Mouse (Mus musculus): ENCODE results near the gene Sec61a2. TPM values are rescaled to one million over a fixed set of nuclear protein-coding genes. Genes with fewer than 3 reads are reported as not detected.

Sec61a2 gene
- 16.1 and 24.0 TPM in 2 replicates for total RNA-seq (2017)

DNA sequence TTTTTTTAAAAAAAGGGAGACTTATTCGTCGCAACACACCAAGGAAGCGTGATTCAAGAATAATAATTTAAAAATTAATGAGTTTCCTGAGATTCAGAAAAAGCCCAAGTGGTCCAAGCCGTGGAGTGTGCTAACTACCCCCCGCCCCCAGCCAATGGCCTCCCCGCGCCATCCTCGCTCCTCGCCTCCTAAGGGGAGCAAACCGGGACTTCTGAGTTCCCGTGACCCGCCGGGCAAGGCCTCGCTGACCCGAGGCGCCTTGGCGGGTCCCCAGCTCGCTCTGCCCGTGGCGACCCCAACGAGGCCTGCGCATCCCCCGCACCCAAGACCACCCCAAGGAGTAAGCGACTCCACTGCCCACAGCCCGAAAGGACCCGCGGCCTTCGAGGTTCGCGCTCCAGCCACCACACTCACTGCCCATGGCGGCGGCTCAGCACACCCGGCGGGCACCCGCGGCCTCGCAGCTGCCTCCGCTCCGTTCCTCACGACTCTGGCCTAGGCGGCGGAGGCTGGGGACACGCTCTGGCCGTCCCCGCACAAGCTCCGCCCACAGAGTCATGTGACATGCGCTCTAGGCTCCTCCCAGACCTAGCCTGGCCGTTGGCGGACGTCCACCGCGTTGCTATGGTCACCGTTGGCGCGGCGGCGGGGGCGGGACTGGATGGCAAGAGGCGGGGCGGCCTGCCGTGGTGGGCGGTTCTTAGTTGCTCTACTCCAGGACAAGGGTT lies at the start of gene Sec61a2:
Gene Sec61a2, minus strand, starts transcription at position 590 of the 728 bp plus-strand sequence.
- peak; percentile 95 for ATAC-seq (replicated peaks; ENCODE audit: low read depth, poor library complexity, severe bottlenecking)

DNA sequence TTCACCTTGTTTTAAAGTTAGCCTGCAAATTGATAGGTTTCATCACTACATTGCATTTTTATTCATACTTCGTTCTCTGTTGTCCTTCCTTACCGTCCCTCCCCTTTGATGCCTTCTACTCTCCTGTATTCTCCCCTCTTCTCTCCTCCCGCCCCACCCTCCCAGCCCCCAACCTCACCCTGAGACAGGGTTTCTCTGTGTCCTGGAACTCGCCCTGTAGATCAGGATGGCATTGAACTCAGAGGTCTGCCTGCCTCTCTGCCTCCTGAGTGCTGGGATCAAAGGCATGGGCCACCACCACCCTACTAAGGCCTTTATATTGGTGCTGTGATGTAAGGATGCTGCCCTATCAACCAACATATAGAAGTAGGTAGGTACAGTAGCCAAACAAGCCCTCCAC lies 47.8 kb upstream of the Sec61a2 start:
- ATAC-seq (replicated peaks; ENCODE audit: low read depth, poor library complexity, severe bottlenecking), result no peak

DNA sequence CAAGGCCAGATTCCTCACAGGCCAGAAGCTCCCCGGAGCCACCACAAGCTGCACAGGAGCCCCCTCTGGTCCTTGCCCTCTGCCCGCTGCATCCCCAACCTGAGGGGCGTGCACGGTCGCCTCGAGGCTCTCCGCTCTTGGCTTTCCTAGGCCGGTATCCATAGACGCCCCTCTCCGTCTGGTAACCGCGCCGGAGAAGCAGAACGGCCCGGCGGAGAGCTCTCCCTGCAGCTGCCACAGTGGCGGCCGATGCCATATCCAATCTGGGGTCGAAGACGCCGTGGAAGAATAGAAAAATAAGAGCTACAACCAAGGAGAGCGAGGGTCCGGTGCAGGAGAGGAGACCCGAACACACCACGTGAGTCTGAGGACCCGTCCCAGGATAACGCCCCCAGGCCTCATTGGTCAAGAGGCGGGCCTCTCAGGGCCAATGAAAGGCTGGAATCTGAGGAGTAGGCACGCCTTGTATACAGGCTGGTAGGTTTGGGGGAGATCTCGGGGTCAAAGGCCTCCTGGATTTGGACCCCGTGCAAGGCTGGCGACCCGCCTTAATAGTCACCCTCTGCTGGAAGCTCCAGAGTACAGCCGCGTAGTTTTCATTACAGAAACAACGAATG lies 47.3 kb upstream of the Sec61a2 start, which contains the start of gene Dhtkd1:
Gene Dhtkd1, minus strand, starts transcription at position 377 of the 617 bp plus-strand sequence.
- ATAC-seq (replicated peaks; ENCODE audit: low read depth, poor library complexity, severe bottlenecking), result peak; percentile 94

DNA sequence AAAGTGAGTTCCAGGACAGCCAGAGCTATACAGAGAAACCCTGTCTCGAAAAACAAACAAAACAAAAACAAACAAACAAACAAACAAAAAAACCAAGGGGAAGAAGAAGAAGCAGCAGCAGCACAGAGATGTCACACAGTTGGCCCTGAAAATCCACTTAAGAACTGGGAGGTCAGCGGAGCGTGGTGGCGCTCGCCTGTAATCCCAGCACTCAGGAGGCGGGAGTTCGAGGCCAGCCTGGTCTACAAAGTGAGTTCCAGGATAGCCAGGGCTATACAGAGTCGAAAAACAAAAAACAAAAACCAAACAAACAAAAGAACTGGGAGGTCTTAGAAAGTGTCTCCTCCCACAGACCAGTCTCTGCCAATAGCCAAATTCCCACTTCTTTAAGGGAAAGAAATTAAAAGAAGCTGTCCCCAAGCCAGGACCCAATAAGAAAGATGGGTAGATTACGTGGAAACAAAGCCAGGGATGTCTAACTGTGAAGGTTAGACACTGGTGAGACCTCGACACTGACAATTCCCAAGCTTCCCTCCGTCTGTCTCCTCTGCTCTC lies 46.7 kb upstream of the Sec61a2 start:
- ATAC-seq (replicated peaks; ENCODE audit: low read depth, poor library complexity, severe bottlenecking), result no peak

DNA sequence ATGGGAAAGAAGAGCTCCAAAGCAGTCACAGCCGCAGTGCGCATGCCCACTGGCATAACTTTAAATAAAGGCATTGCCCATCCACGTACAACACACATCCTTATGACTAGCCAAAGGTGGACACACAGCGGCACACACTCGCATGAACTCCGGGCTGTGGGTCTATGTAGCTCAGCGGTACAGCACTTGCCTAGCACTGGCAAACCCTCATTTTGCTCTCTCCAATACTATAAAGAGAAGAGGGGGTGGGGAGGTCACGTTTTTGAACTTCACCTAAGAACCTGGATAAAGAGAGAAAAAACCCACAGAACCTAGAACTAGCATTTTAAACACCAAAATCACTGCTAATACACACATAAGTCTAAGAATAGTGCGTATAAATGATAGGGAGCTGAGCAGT lies 45.7 kb upstream of the Sec61a2 start:
- no peak for ATAC-seq (replicated peaks; ENCODE audit: low read depth, poor library complexity, severe bottlenecking)

DNA sequence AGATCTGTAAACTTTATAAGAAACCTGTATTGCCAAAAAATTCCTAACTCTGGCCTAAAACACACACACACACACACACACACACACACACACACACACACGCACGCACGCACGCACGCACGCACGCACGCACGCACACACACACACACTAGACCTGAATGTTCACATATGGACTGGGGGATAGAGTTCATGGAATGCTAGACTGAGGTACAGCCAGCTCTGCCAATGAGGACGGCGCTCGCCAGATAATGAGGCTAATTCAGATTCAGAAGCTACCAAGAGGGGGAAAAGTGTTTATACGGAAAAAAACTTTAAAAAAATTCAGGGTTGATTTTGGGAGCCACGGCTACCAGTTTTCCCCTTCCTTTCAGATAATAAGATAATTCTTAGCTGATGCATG lies 44.7 kb upstream of the Sec61a2 start:
- ATAC-seq (replicated peaks; ENCODE audit: low read depth, poor library complexity, severe bottlenecking), result no peak

DNA sequence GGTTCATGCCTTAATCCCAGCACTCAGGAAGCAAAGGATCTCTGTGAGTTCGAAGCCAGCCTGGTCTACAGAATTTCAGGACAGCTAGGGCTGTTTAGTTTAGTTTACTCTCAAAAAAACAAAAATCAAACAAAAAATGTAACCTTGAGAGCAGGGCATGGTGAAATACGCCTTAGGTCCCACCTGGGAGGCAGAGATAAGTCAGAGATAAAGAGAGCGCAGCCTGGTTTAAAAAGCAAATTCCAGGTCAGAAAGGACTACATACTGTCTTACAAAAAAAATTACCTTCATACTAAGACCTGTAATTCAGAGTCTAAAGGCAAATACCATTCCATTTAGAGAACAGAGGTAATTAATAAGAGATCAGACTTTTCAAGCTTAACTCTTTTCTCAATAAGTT lies 44.1 kb upstream of the Sec61a2 start:
- no peak for ATAC-seq (replicated peaks; ENCODE audit: low read depth, poor library complexity, severe bottlenecking)

DNA sequence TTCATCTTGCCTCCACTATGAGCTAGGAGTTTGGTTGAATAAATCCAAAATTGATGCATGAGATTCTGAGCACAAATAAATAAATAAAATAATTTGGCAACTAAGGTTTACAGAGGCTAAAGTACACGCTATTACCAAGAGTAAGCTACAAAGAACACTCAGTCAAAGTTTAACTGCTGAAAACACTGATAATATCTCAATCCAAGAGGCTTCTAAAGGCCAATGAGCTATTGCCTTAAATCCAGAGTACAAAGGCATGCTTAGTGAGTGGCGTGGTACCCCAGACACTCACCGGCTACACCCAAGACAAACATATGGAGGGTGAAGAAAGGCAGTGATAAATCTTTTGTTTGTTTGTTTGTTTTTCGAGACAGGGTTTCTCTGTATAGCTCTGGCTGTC lies 41.3 kb upstream of the Sec61a2 start:
- ATAC-seq (replicated peaks; ENCODE audit: low read depth, poor library complexity, severe bottlenecking), result no peak

DNA sequence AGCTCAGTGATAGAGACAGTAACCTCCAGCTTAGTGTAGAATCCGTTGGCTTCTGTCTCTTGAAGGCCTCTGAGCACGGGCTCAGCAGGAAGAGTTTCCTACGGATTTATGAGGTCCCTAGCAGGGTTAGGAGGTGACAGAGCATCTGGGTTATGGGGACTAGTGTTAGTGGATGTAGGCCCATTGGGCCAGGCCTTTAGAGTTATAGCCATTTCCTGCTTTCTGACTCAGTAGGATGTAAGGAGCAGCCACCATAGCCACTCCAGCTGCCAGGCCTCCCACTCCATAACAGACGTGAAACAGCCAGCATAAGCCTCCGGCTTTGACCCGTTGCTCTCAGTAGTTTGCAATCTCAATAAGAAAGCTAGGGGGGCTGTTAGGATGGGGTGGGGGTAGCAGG lies 40.8 kb upstream of the Sec61a2 start:
- ATAC-seq (replicated peaks; ENCODE audit: low read depth, poor library complexity, severe bottlenecking), result no peak

DNA sequence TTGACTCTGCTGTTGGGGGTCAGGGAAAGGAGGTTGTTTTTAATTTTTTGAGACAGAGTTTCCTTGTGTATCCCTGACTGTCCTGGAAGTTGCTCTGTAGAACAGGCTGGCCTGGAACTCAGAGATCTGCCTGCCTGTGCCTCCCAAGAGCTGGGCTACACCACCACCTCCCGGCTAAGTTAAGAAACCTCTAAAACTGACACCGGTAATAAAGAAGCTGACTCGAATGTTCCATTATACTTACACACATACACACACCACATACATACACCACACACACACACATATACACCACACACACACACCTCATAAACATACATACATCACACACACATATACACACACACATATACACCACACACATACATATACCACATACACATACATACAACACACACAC lies 39.7 kb upstream of the Sec61a2 start:
- ATAC-seq (replicated peaks; ENCODE audit: low read depth, poor library complexity, severe bottlenecking), result no peak

DNA sequence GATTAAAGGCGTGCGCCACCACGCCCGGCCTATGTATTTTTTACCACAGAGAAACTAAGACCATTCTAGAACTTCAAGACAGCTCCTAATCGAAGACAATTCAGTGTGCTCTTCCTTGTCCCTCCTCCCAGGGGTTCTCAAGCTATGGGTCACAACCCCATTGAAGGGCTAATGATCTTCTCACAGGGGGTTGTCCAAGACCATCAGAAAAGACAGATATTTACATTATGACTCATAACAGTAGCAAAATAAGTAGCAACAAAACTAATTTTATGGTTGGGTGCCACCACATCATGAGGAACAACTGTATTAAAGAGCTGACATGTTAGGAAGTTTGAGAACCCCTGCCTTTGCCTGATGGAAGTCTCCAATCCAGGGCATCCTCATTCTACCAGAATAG lies 36.7 kb upstream of the Sec61a2 start:
- no peak for ATAC-seq (replicated peaks; ENCODE audit: low read depth, poor library complexity, severe bottlenecking)

DNA sequence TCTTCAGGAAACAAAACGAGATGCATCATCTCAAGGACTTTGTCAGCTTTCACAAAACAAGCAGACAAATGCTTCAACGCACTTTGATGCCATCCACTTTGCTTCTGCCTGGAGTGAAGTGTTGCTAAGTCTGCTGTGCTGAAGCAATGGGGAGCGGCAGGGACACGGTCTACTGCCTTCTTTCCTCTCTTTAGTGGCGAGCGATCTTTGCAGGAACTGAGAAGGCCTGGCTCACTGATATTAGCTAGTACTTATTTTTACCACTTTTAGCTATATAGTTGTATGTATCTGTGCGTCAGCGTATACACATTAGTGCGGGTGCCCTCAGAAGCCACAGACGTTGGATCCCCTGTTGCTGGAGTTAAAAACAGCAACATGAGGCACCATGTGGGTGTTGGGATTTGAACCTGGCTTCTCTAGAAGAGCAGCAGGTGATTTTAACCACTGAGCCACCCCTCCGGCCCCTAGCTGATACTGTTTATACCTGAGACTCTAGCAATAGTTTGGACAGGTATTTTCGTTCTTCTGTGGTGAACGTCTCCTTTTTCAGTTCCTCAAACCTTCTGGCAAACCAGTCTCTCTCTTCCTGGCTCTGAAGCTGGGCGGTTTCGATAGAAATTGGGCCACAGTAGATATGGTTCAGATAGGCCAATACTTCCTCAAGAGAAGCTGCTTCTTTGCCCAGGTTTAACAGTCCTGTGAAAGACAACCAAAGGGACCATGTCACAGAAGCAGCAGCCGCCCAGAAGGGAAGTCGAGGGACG lies 35.2 kb upstream of the Sec61a2 start:
- peak; percentile 77 for ATAC-seq (replicated peaks; ENCODE audit: low read depth, poor library complexity, severe bottlenecking)

DNA sequence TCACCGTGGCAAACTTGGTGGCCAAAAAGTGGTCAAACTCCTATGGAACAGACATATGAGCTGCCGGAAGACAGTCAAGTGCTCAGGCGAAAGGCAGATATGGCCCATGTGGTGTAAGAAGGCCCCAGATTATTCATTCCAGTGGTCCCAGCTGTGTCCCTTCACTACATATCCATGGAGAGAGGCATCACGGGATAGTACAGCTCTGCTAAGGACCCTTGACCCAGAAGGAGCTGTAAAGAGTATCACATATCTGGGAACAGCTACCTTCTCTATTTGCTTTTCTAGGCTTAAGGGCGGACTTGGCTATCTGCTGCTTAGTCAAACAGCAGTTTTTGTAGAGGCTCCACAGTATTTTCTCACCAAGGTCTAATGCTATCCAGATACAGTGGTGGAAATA lies 34.6 kb upstream of the Sec61a2 start:
- no peak for ATAC-seq (replicated peaks; ENCODE audit: low read depth, poor library complexity, severe bottlenecking)

DNA sequence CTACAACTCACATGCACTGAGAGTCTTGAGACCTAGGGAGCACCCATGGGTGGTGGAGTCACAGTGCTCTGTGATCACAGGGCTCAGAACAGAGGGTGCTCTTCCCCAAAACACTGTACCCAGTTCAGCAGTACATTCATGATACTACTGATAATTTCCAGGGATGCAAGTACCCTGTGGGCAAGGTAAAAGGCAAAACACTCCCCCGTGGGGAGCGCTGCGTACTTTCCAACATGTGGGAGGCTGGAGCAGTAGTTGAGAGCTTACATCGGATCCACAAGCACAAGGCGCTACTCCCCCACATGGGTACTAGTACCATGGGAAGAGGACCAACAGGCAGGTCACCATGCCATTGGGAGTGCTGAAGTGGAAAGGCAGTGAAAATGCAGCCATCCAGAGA lies 32.2 kb upstream of the Sec61a2 start:
- no peak for ATAC-seq (replicated peaks; ENCODE audit: low read depth, poor library complexity, severe bottlenecking)

DNA sequence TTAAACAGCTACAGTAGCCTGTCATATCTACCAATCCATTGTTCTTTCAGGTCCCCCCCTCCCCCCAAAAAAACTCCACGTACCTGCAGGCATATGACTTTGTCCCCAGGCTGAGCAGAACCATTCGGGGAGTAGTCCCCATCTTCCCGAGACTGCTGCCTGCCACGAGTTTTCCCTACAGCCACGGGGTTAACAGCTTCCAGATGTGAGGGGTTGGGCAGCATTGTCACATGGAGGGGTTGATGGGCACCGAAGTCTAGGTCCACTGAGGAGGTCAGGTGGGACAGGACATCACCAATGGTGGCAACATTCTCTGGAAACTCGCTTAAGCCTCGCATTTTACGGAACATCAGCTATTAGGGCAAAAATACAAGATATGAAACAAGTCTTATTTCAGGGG lies 28.6 kb upstream of the Sec61a2 start:
- no peak for ATAC-seq (replicated peaks; ENCODE audit: low read depth, poor library complexity, severe bottlenecking)

DNA sequence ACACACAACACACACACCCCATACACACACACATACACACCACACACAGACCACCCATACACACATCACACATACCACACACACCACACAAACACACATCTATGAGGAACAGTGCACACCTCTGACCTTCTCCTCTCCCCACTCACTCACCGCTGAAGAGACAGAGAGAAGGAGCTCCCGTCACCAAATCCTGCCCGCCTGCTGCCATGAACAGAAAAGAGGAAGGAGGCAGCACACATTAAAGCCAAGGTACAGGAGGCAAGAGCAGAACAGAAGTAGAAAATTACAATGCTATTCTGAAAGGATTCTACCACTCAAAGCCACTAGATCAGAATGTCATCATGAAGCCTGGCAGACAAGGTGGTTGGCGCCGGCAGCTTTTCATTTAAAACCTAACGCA lies 27.6 kb upstream of the Sec61a2 start:
- peak; percentile 79 for ATAC-seq (replicated peaks; ENCODE audit: low read depth, poor library complexity, severe bottlenecking)

DNA sequence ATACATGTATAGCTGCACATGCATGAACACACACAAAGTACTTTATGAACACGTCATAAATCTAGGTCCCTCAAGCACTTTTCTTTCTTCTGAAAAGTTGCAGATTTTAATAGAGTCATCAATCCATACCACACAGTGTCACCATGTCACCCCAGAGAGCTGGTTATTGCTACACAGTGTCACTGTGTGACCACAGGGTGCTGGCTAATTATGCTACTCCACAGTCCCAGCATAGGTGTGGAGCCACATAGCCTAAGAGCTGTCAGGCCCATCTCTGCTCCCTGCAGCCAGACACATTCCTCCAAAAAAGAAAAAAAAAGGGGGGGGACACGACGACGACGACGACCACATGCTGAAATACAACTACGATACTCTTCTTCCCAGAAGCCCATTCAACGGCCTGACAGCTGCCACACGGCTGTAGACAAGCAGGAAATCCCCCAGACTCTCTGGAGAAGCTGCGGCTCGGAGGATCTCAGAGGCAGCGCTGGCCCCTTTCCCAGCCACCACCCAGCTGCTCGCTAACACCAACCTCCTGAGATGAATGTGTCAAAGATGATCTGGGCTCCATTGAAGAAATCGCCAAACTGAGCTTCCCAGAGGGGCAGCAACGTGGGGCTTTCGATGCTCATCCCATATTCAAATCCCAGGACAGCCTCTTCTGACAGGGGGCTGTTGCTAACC lies 16.2 kb upstream of the Sec61a2 start:
- ATAC-seq (replicated peaks; ENCODE audit: low read depth, poor library complexity, severe bottlenecking), result no peak

DNA sequence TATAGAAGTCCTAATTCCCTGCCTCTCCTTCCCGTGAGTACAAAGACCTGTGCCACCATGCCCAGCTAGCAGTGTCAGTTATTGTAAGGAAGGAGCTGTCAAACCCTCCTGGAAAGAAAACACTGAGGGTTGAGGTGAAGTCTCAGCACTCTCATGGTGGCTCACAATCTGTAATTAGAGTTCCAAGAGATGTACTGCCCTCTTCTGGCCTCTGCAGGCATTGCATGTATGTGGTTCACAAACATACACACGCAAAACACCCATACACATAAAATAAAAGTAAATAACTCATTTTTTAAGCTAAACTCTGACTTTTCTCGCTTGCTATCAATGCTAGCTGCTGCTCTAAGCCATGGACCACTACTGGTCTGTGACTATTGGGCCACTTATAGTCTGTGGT lies 11.4 kb upstream of the Sec61a2 start:
- ATAC-seq (replicated peaks; ENCODE audit: low read depth, poor library complexity, severe bottlenecking), result peak; percentile 75

DNA sequence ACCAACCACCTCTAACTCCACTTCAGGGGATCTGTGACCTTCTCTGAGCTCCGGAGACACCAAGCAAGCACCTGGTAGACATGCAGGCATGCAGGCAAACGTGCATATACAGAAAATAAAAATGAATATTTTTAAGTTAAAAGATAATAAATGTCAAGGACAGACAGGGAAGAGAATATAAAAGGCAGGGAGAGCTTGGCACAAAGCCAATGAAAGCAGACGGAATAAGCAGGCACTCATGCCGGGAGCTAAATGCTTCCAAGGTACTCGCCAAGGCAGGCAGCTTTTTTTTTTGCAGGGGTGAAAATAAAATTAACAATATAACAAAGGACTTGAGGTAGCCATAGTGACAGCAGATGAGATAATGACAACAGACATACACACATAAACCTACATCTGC lies 10.9 kb upstream of the Sec61a2 start:
- ATAC-seq (replicated peaks; ENCODE audit: low read depth, poor library complexity, severe bottlenecking), result no peak

DNA sequence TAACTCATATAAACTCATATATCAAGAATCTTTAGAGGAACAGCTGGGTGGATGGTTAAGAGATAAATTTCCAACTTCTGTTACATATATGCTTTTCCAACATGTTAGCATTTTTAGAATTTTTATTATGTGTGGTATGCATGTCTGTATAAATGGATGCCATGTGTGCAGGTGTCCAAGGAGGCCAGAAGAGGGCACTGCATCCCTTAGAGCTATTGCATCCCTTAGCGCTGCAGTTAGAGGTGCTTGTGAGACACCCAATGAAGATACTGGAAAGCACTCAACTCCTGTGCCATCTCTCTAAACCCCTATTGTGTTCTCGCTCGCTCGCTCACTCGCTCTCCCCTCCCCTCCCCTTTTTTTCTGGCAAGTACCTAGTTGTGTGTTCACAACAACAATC lies 4.9 kb upstream of the Sec61a2 start:
- ATAC-seq (replicated peaks; ENCODE audit: low read depth, poor library complexity, severe bottlenecking), result peak; percentile 67

All from common myeloid progenitor, adult 5-6 weeks (primary cell).